Mouse (Mus musculus): ENCODE results near the gene Gm10153. TPM values are rescaled to one million over a fixed set of nuclear protein-coding genes. Genes with fewer than 3 reads are reported as not detected.
"Not testable (repeated sequence)": the region's sequence is repeated elsewhere in the genome, so short reads cannot be mapped to it uniquely, and the experiment has no call there.

Gene Gm10153
- polyA plus RNA-seq (2014; fragmentation: Nextera tagmentation; extraction: Ambion mirVana), result not detected in 2 replicates

- no peaks in the 10 kb centered on the region for H3K36me3 ChIP-seq (replicated peaks; ENCODE audit: control insufficient read depth, insufficient read depth)
- DNase-seq (ENCODE audit: low spot score) (no peak), ATAC-seq (ENCODE audit: low FRiP score) (no peak)
- H3K9ac ChIP-seq, result no peak within 1 kb of the TSS
- no peaks in the 10 kb centered on the region for H3K9me3 ChIP-seq (ENCODE audit: control insufficient read depth, low read length)
- no peaks in the 10 kb centered on the region for H3K27me3 ChIP-seq (ENCODE audit: control insufficient read depth, insufficient read depth, low read length)
- no peak within 1 kb of the TSS for H3K4me2 ChIP-seq (replicated peaks)
- H3K4me1 ChIP-seq (replicated peaks; ENCODE audit: control insufficient read depth, insufficient read depth, low read length), result no peaks in the 10 kb centered on the region
- no peak within 1 kb of the TSS for H3K4me3 ChIP-seq (replicated peaks; ENCODE audit: low read length)
- H3K27ac ChIP-seq, result no peak within 1 kb of the TSS
- WGBS, result 41% methylated on average over 2 of the region's 2 CpGs
Measured at GRCm38 (mm10) chr7:142190289-142190688, at the start of gene Gm10153. Gene Gm10153 (minus strand): TSS chr7:142190389.

- Histone ChIP-seq H3K4me1 (replicated peaks; ENCODE audit: control insufficient read depth, insufficient read depth, low read length) (no peaks in the 10 kb centered on the region), H3K4me2 (replicated peaks) (no peak overlapping the region), H3K36me3 (replicated peaks; ENCODE audit: control insufficient read depth, insufficient read depth) (no peaks in the 10 kb centered on the region), H3K27ac (no peak overlapping the region), H3K4me3 (replicated peaks; ENCODE audit: low read length) (no peak overlapping the region), H3K27me3 (ENCODE audit: control insufficient read depth, insufficient read depth, low read length) (no peaks in the 10 kb centered on the region), H3K9me3 (ENCODE audit: control insufficient read depth, low read length) (0 out of 2 replicates have a peak, but pooled peaks cover 6% of the 10 kb centered on the region), H3K9ac (no peak overlapping the region)
- no peak for DNase-seq (ENCODE audit: low spot score)
- 40% methylated on average over 1 of the region's 1 CpGs for WGBS
- ATAC-seq (ENCODE audit: low FRiP score), result no peak
Measured at GRCm38 (mm10) chr7:142231540-142231939, 41.4 kb upstream of the Gm10153 start.

- not testable (repeated sequence) for H3K27me3 ChIP-seq (ENCODE audit: control insufficient read depth, insufficient read depth, low read length); H3K4me2 ChIP-seq (replicated peaks); H3K4me3 ChIP-seq (replicated peaks; ENCODE audit: low read length); ATAC-seq (ENCODE audit: low FRiP score); H3K4me1 ChIP-seq (replicated peaks; ENCODE audit: control insufficient read depth, insufficient read depth, low read length); H3K36me3 ChIP-seq (replicated peaks; ENCODE audit: control insufficient read depth, insufficient read depth); H3K27ac ChIP-seq; DNase-seq (ENCODE audit: low spot score); H3K9ac ChIP-seq; H3K9me3 ChIP-seq (ENCODE audit: control insufficient read depth, low read length)
- 59% methylated on average over 3 of the region's 3 CpGs for WGBS
Measured at GRCm38 (mm10) chr7:142229871-142230270, 39.7 kb upstream of the Gm10153 start, which contains the start of gene Krtap5-5. Gene Krtap5-5 (minus strand): TSS chr7:142229971.

- H3K4me1 ChIP-seq (replicated peaks; ENCODE audit: control insufficient read depth, insufficient read depth, low read length), result no peaks in the 10 kb centered on the region
- H3K4me3 ChIP-seq (replicated peaks; ENCODE audit: low read length), result no peak overlapping the region
- ATAC-seq (ENCODE audit: low FRiP score) (no peak), DNase-seq (ENCODE audit: low spot score) (no peak)
- H3K4me2 ChIP-seq (replicated peaks), result no peak overlapping the region
- H3K27ac ChIP-seq, result no peak overlapping the region
- no peaks in the 10 kb centered on the region for H3K36me3 ChIP-seq (replicated peaks; ENCODE audit: control insufficient read depth, insufficient read depth)
- WGBS, result 55% methylated on average over 2 of the region's 2 CpGs
- H3K27me3 ChIP-seq (ENCODE audit: control insufficient read depth, insufficient read depth, low read length), result no peaks in the 10 kb centered on the region
- no peak overlapping the region for H3K9ac ChIP-seq
- no peaks in the 10 kb centered on the region for H3K9me3 ChIP-seq (ENCODE audit: control insufficient read depth, low read length)
Measured at GRCm38 (mm10) chr7:142224518-142224917, 34.3 kb upstream of the Gm10153 start.

- not testable (repeated sequence) for H3K9me3 ChIP-seq (ENCODE audit: control insufficient read depth, low read length); H3K4me3 ChIP-seq (replicated peaks; ENCODE audit: low read length); H3K27me3 ChIP-seq (ENCODE audit: control insufficient read depth, insufficient read depth, low read length); H3K27ac ChIP-seq; H3K4me1 ChIP-seq (replicated peaks; ENCODE audit: control insufficient read depth, insufficient read depth, low read length); H3K9ac ChIP-seq; DNase-seq (ENCODE audit: low spot score); H3K4me2 ChIP-seq (replicated peaks); ATAC-seq (ENCODE audit: low FRiP score); H3K36me3 ChIP-seq (replicated peaks; ENCODE audit: control insufficient read depth, insufficient read depth)
- WGBS, result 41% methylated on average over 1 of the region's 1 CpGs
Measured at GRCm38 (mm10) chr7:142212136-142212535, 21.9 kb upstream of the Gm10153 start.

GRCm38 (mm10) chr7:142211559-142211958 is 21.4 kb upstream of the Gm10153 start, which contains the start of gene Gm7579:
Gene Gm7579 (plus strand): TSS chr7:142211859.
- no peak within 1 kb of the TSS for H3K4me3 ChIP-seq (replicated peaks; ENCODE audit: low read length)
- H3K9me3 ChIP-seq (ENCODE audit: control insufficient read depth, low read length), result no peaks in the 10 kb centered on the region
- no peaks in the 10 kb centered on the region for H3K4me1 ChIP-seq (replicated peaks; ENCODE audit: control insufficient read depth, insufficient read depth, low read length)
- ATAC-seq (ENCODE audit: low FRiP score) (no peak), DNase-seq (ENCODE audit: low spot score) (no peak)
- no peaks in the 10 kb centered on the region for H3K36me3 ChIP-seq (replicated peaks; ENCODE audit: control insufficient read depth, insufficient read depth)
- no peak within 1 kb of the TSS for H3K27ac ChIP-seq
- WGBS, result 80% methylated on average over 1 of the region's 1 CpGs
- H3K4me2 ChIP-seq (replicated peaks), result no peak within 1 kb of the TSS
- no peak within 1 kb of the TSS for H3K9ac ChIP-seq
- no peaks in the 10 kb centered on the region for H3K27me3 ChIP-seq (ENCODE audit: control insufficient read depth, insufficient read depth, low read length)

- H3K4me2 ChIP-seq (replicated peaks); H3K36me3 ChIP-seq (replicated peaks; ENCODE audit: control insufficient read depth, insufficient read depth); H3K9ac ChIP-seq; H3K27me3 ChIP-seq (ENCODE audit: control insufficient read depth, insufficient read depth, low read length); H3K9me3 ChIP-seq (ENCODE audit: control insufficient read depth, low read length); ATAC-seq (ENCODE audit: low FRiP score); H3K4me3 ChIP-seq (replicated peaks; ENCODE audit: low read length); DNase-seq (ENCODE audit: low spot score); H3K4me1 ChIP-seq (replicated peaks; ENCODE audit: control insufficient read depth, insufficient read depth, low read length); H3K27ac ChIP-seq: not testable (repeated sequence)
- whole genome bisulfite sequencing, result 76% methylated on average over 5 of the region's 5 CpGs
Measured at GRCm38 (mm10) chr7:142206891-142207290, 16.7 kb upstream of the Gm10153 start.

- no peaks in the 10 kb centered on the region for H3K4me1 ChIP-seq (replicated peaks; ENCODE audit: control insufficient read depth, insufficient read depth, low read length)
- H3K4me2 ChIP-seq (replicated peaks), result no peak overlapping the region
- DNase-seq (ENCODE audit: low spot score), result no peak
- no peak overlapping the region for H3K9ac ChIP-seq
- ATAC-seq (ENCODE audit: low FRiP score), result no peak
- H3K27ac ChIP-seq, result no peak overlapping the region
- H3K27me3 ChIP-seq (ENCODE audit: control insufficient read depth, insufficient read depth, low read length), result no peaks in the 10 kb centered on the region
- no peaks in the 10 kb centered on the region for H3K36me3 ChIP-seq (replicated peaks; ENCODE audit: control insufficient read depth, insufficient read depth)
- H3K9me3 ChIP-seq (ENCODE audit: control insufficient read depth, low read length), result no peaks in the 10 kb centered on the region
- no peak overlapping the region for H3K4me3 ChIP-seq (replicated peaks; ENCODE audit: low read length)
Measured at GRCm38 (mm10) chr7:142205488-142205887, 15.3 kb upstream of the Gm10153 start.

GRCm38 (mm10) chr7:142201064-142201463 is 10.9 kb upstream of the Gm10153 start, which contains the start of gene Krtap5-3:
Gene Krtap5-3 (plus strand): TSS chr7:142201364.
- Histone ChIP-seq H3K36me3 (replicated peaks; ENCODE audit: control insufficient read depth, insufficient read depth) (no peaks in the 10 kb centered on the region), H3K4me3 (replicated peaks; ENCODE audit: low read length) (no peak within 1 kb of the TSS), H3K27me3 (ENCODE audit: control insufficient read depth, insufficient read depth, low read length) (no peaks in the 10 kb centered on the region), H3K4me2 (replicated peaks) (no peak within 1 kb of the TSS), H3K4me1 (replicated peaks; ENCODE audit: control insufficient read depth, insufficient read depth, low read length) (no peaks in the 10 kb centered on the region), H3K9me3 (ENCODE audit: control insufficient read depth, low read length) (no peaks in the 10 kb centered on the region), H3K9ac (no peak within 1 kb of the TSS), H3K27ac (no peak within 1 kb of the TSS)
- DNase-seq (ENCODE audit: low spot score), result no peak
- 95% methylated on average over 1 of the region's 1 CpGs for WGBS
- ATAC-seq (ENCODE audit: low FRiP score), result no peak

- Histone ChIP-seq H3K36me3 (replicated peaks; ENCODE audit: control insufficient read depth, insufficient read depth) (no peaks in the 10 kb centered on the region), H3K9me3 (ENCODE audit: control insufficient read depth, low read length) (no peaks in the 10 kb centered on the region), H3K9ac (no peak overlapping the region), H3K27ac (no peak overlapping the region), H3K27me3 (ENCODE audit: control insufficient read depth, insufficient read depth, low read length) (no peaks in the 10 kb centered on the region), H3K4me2 (replicated peaks) (no peak overlapping the region), H3K4me3 (replicated peaks; ENCODE audit: low read length) (no peak overlapping the region), H3K4me1 (replicated peaks; ENCODE audit: control insufficient read depth, insufficient read depth, low read length) (no peaks in the 10 kb centered on the region)
- no peak for DNase-seq (ENCODE audit: low spot score)
- ATAC-seq (ENCODE audit: low FRiP score), result no peak
- 87% methylated on average over 2 of the region's 2 CpGs for WGBS
Measured at GRCm38 (mm10) chr7:142198748-142199147, 8.6 kb upstream of the Gm10153 start.

All from hindbrain, embryonic 14.5 days (tissue).